Mouse (Mus musculus) stomach, adult 2 months (tissue): ENCODE results near the gene Slc8b1. TPM values are rescaled to one million over a fixed set of nuclear protein-coding genes. Genes with fewer than 3 reads are reported as not detected.

Source experiments
- polyA plus RNA-seq: library from polyadenylated mRNA; depleted of rRNA; stranded (reverse); fragments of >200 nt; gene quantifications from 2 replicates; pipeline ENCODE4 v1.2.3, GENCODE M21; 2012; rRNA removed

Slc8b1 gene
- 10.5 and 16.0 TPM in 2 replicates for polyA plus RNA-seq

DNA sequence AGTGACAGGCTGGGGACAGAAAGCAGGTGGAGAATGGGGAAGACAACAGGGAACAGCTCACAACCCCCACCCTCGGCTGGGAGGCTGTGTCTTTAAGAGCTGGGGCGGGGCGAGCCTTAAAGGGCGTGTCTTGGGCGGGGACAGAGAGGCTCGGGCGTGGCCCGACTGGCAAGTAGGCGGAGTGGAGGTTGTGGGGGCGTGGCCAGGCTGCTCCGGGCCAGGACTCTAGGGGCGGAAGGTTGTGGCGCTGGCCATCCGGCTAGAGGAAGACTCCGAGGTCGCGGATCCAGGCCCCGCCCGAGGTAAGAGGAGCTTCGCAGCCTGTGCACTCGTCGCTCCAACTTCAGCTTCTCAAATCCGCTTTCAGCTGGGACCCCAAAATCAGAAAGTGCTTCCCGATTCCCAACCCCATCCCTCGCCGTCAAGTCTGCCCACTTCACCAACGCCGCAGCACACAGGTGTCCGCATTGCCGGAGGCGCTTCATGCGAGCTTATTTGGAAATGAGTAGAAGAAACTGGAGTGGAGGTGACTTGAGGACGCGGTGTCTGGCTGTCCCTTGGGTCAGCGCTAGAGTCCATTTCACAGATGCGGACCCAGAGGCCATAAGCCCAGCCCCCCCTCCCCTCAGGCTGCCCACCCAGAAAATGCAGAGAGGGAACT lies at the start of gene Slc8b1:
Gene Slc8b1, plus strand, starts transcription at position 187 of the 661 bp plus-strand sequence.

DNA sequence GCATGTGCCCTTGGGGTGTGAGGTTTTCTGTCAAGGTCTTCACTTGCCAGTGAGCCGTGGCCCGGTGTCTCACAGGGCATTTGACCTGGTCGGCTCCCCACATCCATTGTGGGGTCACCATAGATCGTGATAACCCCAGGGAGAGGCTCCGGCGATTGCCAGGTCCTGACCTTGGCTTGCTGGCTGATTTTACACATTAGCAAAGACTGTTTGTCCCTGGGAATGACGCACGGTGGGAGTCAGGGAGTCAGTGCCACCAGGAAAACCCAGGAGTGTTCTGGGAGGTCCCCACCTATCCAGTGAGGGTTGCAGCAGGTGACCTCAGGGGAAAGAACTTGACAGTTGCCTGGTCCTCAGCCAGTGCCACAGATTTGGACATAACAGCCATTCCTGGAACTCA lies 38.2 kb upstream of the Slc8b1 start, which contains the start of gene Sdsl:
Gene Sdsl, minus strand, starts transcription at position 41 of the 400 bp plus-strand sequence.

GRCm38 (mm10) chr5:120476296-120476695 lies 34.7 kb upstream of the Slc8b1 start, which contains the start of gene Sds:
Gene Sds, plus strand, starts transcription at chr5:120476526.

DNA sequence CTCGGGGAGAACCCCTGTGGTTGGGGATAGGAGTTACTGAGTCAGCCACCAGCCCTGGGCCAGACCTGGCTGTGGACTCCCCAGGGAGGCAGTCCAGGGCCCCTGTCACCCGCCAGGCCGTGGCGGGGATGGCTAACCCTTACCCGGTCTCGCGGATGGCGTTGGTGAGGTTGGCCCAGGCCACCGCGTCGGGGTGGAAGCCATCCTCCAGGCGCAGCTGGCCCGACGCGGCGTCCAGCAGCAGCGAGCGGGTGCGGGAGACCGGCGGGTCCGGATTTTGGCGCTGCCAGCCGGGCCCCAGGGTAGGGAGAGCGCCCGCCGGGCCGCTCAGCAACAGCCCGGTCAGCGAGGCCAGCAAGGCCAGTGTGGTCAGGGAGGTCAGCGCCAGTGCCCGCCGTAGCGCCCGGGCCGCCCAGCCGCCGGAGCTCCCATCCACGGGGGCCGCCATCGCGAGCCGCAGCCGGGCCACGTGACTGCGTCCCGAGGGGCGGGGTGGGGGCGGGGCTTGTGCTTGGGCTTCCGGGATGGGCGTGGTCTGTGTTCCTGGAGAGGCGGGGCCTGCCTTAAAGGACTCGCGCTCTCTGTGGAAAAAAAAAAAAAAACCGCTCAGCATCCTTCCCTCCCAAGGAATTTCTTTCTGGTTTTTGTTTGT lies 7.7 kb upstream of the Slc8b1 start, which contains the start of gene Plbd2:
Gene Plbd2, minus strand, starts transcription at position 482 of the 652 bp plus-strand sequence.

Other genes starting within 250 kb of the Slc8b1 start
- 1.7 and 2.5 TPM in 2 replicates for gene Lhx5, start 79.5 kb upstream of the Slc8b1 start, polyA plus RNA-seq
- 10.0 and 10.2 TPM in 2 replicates for gene Sdsl, start 38.4 kb upstream of the Slc8b1 start, polyA plus RNA-seq
- gene Sds, start 34.6 kb upstream of the Slc8b1 start, polyA plus RNA-seq, result not detected in 2 replicates
- 19.3 and 22.7 TPM in 2 replicates for gene Plbd2, start 7.5 kb upstream of the Slc8b1 start, polyA plus RNA-seq
- gene Tpcn1, start 77.5 kb downstream of the Slc8b1 start, polyA plus RNA-seq, result 17.3 and 22.1 TPM in 2 replicates
- 0.09 and 0.11 TPM in 2 replicates for gene Iqcd, start 77.8 kb downstream of the Slc8b1 start, polyA plus RNA-seq
- 22.2 and 28.6 TPM in 2 replicates for gene Rita1, start 101.4 kb downstream of the Slc8b1 start, polyA plus RNA-seq
- gene Ddx54, start 101.6 kb downstream of the Slc8b1 start, polyA plus RNA-seq, result 17.6 and 22.7 TPM in 2 replicates
- not detected in 2 replicates for gene Cfap73, start 123.1 kb downstream of the Slc8b1 start, polyA plus RNA-seq
- gene Rasal1, start 137.6 kb downstream of the Slc8b1 start, polyA plus RNA-seq, result 2.4 and 2.5 TPM in 2 replicates
- gene Dtx1, start 200.8 kb downstream of the Slc8b1 start, polyA plus RNA-seq, result 3.1 and 5.5 TPM in 2 replicates
- gene Oas2, start 238.7 kb downstream of the Slc8b1 start, polyA plus RNA-seq, result 4.3 and 7.3 TPM in 2 replicates